Mouse (Mus musculus) v-Abl transformed pro-B cells (cell line): ENCODE results near the gene Phc2.

Experiments used
- in situ Hi-C, 2 experiments: fragments of 400-800 bp; cut with MboI; formaldehyde crosslinking; loops; one replicate each; pipeline ENCODE4 v1.15.1; 2025; ENCODE audit not compliant: unreplicated experiment in 2 of 2

The Phc2 gene

DNA sequence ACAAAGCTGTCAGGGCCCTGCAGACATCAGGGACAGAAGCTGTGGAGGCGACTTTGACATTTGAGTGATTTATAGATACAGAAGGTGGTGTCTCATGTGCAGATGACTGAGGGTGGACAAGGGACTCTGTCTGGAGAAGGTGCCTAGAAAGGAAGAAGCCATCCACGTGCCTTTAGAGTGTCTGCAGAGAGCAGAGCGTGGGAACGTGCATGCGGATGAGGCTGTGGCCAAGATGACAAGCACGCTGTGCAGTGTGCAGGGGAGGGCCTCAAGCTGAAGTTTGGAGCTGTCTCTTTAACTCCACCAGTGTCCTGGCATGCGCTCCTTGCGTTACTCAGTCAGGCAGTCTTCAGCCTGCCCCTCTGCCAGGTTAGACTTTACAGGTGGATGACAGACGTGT, 34.5 kb downstream of the Phc2 start:
- in situ Hi-C loops: no loop called here

DNA sequence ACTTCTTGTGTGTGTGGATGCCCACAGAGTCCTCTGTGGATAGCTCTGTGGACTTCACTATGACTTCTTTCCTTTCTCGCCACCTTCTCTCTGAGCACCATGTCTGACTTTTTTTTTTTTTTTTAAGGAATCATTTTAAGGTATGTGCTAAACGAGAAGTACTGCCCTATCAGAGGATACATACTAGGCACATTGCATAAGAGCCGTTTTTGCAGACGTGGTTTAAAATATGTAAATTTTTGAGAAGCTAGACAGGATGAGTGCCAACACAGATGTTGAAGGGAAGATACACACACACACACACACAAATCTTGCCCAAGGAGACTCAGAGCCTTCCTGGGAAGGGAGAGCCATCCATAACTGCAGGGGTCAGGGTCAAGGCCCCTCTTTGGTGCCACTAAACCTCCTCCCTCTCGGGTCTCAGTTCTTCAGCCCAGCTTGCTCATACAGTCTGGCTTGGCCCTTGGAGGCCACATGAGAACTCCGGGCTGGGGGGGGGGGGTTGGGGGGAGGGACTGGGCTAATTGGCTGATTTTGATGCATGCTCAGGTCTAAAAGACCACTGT, 35.3 kb downstream of the Phc2 start:
- in situ Hi-C loops: no loop called here

DNA sequence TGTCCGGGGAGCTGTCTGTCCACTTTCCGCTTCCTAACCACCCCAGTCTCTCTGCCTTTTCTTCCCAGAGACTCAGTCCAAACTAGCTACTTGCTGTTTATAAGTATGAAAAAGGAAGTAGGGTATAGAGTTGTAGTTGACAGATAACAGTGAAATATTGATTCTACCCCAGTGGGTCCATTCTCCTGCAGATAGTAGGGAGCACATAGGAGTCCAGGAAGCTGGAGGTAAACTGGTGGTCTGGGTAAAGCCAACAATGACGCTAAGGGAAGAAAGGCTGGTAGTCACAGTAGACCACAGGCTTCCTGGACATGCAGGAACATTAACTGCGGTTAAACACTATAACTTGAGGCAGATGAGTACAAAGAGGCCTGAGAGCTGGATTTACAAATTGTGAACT, 36.7 kb downstream of the Phc2 start:
- in situ Hi-C loops: no loop called here

DNA sequence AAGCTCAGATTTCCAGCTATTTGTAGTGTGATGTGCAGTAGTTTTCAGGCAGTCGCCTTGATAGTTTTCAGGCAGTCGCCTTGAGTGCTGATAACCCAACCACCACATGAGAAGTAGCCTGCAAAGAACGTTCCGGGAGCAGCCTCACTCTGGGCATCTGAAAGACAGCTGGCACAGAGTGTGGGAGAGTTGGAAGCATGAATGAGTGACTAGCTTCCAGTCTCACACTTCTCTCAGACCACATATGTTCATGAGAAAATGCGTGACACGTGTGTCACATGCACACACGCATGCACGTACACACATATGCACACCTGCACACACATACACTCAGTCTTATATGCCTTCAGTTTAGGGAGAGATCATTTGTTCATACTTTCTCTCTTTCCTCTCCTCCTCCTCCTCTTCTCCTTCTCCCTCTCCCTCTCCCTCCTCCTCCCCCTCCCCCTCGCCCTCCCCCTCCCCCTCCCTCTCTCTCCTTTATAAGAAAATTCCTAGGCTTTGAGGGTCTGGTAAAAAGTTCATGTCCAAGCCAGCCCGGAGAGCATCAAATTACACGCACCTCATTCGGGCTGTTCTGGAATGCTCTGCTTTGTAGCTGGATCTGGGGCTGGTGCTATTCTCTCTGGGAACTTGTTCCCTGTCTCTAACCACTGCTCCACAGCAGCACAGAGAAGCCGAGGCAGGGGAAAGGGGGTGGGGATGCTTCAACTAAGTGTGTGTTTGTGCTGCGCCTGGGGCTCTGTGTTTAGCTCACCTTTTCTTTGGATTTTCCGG, 37.8 kb downstream of the Phc2 start:
- in situ Hi-C loops: no loop called here

DNA sequence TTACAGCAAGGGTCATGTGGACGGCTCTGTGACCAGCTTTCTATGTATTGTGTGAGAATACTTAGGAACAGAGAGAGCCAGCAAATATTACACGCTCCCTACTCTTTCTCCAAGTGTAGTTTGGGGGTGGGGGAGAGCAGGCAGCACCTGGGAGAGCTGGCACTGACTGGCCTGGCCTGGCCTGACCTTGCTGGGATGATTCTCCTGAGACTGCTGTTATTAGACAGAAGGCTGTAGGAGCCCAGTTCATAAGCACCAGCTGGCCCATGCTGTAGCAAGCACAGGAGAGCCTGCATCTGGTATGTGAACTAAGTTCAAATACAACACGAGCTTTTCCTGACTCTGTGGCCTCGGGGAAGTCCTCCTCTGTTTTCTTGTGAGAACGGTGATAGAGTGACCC, 38.7 kb downstream of the Phc2 start:
- in situ Hi-C loops: no loop called here

DNA sequence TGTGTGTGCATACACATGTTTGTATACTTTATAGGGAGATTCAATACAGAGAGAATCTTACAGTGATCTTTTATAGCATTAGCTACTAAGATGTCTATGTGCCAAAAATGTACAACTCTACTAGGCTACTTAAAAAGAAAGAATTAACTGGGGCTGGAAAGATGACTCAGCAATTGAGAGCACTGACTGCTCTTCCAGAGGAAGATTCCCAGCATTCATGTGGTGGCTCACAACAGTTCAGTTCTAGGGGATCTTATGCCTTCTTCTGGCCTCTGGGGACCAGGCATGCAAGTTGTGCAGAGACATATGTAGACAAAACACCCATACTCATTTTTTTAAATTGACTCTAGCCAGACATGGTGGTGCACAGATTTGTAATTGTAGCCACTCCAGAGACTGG, 39.8 kb downstream of the Phc2 start:
- in situ Hi-C loops: no loop called here

DNA sequence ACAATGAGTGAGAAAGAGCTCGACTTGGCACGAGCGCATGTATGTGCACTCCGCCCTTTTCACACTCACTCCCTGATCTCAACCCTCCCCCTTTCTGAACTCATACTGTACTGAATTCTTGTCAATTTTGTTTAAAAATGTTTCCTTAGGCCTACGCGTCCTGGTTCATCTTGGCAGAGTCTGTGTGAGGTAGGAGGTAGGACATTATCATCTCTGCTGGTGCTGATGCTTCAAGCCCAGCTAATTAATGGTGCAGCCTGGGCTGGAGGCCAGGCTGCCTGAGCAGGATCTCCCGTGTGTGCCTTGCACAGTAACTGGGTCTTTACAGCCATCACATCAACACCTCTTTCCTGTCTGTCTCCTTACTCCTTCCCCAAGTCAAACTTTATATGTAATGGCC, 40.6 kb downstream of the Phc2 start:
- in situ Hi-C loops: loop anchor here in 1 of 2 experiments (5.0 kb wide), 1 partner anchor 78 kb away; the partner anchor contains the start of gene Tlr12

DNA sequence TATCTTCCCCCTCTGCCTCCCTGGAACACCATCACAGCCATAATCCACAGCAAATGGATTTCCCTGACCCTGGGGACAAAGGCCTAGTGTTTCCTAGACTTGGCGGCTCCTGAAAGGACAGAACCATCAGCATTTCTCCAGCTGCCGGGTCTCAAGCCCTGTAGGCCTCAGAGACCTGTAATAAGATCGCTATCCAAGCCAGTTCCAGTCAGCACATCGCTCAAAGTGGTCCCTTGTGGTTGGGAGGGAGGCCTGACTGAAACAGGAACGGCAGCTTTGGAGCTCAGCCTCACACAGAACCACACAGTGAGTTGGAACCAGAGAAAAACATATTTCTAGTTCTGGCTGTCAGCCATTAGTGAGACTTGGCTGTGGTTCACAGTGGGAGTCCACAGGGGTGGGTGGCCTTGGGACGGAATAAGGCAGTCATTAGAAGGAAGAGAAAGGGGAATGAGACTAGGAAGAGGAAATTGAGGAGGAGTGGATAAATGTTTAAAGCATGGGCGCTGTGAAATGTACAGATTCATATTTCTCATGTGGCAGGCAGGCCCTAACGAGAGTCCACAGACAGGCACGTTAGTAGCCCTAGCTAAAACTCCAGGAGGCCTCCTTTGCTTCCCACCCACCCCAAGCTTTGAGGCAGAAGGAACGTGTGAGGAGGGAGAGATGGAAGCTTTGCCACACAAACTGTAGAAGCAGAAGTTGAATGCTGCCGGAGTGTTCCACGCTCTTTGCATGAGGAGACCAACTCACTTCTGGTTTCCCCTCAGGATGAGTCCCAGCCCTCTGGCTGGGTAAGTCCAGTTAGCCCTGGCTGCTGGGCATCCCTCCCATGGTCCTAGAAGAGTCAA, 43.7 kb downstream of the Phc2 start:
- in situ Hi-C loops: loop anchor here in 1 of 2 experiments (5.0 kb wide), 1 partner anchor 81 kb away; the partner anchor contains the start of gene Tlr12

DNA sequence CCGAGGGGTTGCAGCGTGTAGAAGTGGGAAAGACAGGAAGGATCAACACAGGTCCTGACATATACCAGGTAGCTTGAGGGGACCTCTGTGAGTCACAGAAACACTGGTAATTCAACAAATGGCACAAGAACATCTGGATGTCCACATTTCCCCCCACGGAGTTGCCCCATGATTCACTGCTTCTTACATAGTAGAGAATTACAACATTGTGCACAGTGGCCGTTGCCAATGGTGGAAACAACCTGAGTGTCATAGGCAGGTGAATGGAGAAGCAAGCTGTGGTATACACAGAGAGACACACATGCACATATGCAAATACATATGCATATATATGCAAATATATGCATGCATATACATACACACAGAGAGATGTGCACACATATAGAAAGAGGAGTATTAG, 45.4 kb downstream of the Phc2 start:
- in situ Hi-C loops: loop anchor here (5.0 to 25.0 kb wide), 2 partner anchors 83 to 387 kb away; partner anchors contain the start of gene Tlr12 (in 1 of the 2)

DNA sequence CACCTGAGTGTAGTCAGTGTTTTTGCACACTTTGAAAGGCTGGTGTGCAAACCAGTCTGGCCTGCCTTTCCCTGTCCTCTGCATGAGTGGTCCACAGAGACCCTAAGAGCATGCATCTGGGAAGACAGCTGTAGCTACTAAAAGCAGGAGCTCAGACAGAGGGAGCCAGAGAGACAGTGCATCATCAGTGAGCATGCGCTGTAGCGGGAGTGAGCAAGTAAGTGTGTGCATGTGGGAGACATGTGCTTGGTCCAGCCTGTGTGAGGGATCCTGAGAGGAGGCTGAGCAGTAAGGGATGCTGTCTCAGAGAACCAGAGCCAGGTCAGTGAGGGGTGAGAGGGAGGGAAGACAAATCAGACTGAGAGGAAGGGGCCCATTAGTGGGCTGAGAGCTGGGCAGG, 46.0 kb downstream of the Phc2 start:
- in situ Hi-C loops: loop anchor here (25.0 kb wide), 1 partner anchor 387 kb away; no protein-coding TSS in a partner anchor

DNA sequence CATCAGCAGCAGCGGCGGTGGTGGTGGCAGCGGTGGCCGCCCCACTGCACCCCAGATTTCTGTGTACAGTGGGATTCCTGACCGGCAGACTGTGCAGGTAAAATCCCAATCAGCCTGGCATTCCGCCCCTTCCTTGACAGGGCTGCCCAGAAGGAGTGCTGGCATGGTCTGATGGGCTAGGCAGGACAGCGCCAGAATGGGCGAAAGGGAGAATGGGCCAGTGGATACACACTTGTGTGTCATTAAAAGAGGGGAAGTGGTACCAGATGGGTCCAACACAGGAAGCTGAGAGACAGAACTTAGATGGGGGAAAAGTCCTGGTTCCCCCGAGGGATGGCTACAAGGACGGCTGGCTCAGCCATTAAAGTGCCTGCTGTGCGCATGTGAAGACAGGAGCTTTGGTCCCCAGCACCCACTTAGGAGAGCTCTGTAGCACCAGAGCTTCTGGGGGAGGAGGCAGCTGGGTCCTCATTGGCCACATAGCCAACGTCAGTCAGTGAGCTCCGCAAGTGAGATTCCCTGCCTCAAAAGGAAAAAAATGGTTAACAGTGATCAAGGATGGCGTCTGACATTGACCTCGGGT, 50.7 kb downstream of the Phc2 start:
- in situ Hi-C loops: loop anchor here (25.0 kb wide), 1 partner anchor 382 kb away; no protein-coding TSS in a partner anchor

DNA sequence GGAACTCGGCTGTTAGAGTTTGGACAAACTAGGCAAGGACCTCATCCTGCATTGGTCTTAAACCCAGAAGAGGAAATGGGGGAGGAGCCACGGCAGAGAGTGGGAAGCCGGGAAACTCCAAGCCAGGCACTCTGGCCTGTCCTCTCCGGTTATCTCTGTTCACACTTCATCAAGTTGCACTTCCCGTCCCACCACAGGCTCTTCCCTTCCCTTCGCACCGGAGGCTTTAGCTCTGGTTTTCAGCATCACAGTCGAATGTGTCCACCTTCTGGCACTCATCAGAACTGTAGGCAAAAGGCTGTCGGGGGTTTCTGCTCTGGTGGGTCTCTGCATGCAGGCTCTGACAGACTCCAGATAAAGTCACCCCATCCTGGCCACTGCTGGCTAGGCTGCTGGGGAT, 52.1 kb downstream of the Phc2 start:
- in situ Hi-C loops: loop anchor here (25.0 kb wide), 1 partner anchor 381 kb away; no protein-coding TSS in a partner anchor

DNA sequence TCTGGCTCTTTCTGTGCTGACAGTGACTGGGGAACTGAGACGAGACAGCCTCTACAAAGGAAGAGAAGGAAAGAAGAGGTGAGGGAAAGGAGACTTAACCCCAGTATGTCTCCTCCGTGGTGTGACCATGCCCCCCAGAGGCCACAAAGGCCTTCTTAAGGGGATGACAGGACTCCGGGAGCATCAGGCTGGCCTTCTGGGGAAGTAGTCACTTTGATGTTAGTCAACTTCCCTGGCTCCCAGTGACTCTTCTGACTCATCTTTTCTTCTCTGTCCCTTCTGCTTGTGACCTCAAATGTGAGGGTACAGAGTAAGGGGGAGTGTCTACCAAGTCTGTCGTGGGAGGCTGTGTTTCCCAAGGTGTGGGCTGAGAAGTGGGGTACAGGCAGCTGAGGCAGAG, 52.9 kb downstream of the Phc2 start:
- in situ Hi-C loops: loop anchor here (25.0 kb wide), 1 partner anchor 380 kb away; no protein-coding TSS in a partner anchor

DNA sequence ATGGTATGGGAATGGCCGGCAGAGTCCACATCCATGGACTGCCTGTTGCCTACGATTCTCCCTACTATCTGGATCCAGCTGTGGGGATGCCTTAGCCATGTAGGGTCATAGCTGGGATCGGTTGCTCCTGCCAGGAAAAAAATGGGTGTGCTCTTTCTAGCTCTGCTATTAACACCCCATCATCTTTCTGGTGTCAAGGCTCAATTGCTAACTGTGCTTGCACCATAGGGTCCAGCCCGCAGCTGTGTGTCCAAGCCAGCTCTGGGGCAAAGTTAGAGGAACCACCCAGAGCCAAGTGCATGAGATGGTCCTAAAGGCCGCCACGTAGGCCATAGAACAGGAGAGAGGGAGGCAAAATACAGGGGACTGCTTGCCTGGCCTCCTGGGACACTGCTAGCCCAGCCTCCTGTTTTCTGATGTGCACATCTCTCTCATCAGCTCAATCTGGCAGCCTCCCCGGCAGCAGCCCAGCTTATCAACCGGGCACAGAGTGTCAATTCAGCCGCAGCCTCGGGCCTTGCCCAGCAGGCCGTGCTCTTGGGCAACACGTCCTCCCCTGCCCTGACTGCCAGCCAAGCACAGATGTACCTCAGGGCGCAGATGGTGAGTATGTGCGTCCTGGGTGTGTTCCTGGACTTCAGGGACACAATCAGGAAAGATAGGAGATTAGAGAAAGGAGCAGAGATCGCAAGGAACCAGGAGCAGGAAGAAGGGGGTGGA, 54.7 kb downstream of the Phc2 start:
- in situ Hi-C loops: loop anchor here (25.0 kb wide), 1 partner anchor 378 kb away; no protein-coding TSS in a partner anchor

DNA sequence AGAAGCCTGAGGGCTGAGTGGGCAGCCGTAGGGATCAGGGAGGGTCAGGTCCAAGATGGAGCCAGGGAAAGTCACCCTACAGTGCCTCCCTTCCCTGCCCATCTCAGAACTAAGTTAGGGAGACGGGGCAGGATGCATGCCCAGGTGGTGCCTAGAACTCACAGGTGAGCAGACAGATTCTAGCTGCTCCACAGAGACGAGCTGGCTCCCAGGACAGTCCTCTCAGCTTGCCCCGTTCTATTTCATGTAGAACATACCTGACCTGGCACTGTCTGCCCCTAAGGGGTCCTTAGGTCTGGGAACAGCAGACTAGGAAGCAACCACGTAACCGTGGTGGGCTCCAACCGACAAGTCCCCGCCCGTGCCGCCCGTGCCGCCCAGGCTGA, 55.3 kb downstream of the Phc2 start:
- in situ Hi-C loops: loop anchor here (5.0 to 25.0 kb wide), 5 partner anchors 68 to 378 kb away; partner anchors contain the start of gene Zscan20 (in 1 of the 2)

DNA sequence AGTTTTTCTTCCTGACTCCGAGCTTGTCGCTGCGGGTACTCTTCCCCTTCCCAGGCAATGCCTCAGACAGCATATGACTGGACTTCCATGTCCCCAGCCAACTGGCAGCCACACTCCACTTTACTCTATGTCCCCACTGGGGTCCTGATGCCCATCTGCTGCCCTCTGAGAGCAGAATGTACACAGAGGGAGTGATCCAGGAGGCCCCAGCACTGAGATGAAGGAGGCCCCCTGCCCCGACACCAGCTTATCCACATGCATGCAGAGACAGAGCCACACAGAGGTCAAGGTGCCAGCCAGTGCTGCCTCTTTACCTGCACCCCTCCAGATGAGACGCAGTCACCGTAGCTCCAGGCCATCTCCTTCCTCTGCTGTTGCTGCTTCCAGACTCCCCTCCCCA, 55.8 kb downstream of the Phc2 start:
- in situ Hi-C loops: loop anchor here (5.0 to 25.0 kb wide), 5 partner anchors 67 to 377 kb away; partner anchors contain the start of gene Zscan20 (in 1 of the 2)

DNA sequence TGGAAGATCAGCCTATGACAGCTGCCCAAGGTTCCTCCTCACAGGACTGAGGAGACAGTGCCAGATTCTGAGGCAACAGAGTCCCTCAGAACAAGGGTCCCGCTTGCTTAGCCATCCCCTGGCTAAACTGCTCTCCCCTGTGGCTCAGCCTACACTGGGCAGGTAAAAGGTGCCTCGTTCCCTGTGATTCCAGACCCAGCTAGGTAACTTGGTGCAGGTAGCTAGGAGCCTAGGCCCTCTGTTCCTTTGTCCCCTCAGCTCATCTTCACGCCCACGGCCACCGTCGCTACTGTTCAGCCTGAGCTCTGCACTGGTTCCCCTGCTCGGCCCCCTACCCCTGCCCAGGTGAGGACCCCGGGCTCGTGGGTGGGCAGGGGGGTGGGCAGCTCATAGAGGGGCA, 56.3 kb downstream of the Phc2 start:
- in situ Hi-C loops: loop anchor here (5.0 to 25.0 kb wide), 5 partner anchors 67 to 377 kb away; partner anchors contain the start of gene Zscan20 (in 1 of the 2)

DNA sequence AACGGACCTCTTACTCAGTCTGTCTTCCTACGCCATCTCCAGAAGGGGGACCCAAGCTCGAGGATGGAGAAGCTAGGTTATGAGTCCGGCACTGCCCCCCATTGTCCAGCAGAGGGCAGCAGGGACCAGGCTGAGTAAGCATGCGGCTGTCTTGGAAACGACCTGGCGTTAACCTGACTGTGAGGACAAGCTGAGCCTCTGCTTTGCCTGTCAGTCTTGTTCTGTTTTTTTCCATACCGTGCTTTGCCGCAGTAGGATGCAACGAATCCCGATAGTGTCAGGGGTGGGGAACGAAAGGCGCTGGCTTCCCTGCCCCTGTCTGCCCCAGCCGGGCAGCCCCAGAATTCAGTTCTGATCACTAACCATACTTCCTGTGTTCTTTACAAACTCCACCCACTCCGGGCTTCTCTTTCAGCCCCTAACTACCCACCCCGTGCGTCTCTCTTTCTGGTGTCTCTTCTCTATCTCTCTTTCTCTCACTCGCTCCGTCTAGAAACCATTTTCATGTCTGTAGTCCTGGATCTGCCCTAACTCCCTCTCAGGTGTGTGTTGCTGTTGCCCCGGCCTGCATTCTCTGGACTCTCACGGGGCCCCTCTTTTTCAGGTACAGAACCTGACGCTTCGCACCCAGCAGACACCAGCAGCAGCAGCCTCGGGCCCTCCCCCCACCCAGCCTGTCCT, 57.1 kb downstream of the Phc2 start:
- in situ Hi-C loops: loop anchor here (5.0 to 25.0 kb wide), 5 partner anchors 66 to 376 kb away; partner anchors contain the start of gene Zscan20 (in 1 of the 2)

DNA sequence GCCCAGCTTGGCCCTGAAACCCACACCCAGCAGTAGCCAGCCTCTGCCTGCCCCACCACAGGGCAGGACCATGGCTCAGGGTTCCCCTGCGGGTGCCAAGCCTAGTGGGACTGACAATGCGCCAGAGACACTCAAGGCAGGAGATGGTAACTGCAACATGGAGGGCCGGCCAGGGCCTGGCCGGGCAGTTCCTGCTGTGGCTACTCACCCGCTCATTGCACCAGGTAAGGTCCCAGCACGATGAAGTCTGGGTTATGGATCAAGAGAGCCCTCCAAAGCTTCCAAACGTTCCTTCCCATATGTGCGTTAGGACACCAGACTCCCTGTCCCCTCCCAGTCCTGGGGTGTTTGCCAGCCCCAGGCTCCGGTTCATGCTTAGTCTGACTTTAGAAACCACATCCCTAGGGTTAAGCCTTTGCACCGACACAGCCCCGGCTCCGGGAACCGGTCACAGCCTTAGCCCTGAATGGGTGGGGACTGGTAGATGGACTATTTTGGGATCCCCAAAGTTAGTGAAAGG, 57.7 kb downstream of the Phc2 start:
- in situ Hi-C loops: loop anchor here (5.0 to 25.0 kb wide), 5 partner anchors 65 to 375 kb away; partner anchors contain the start of gene Zscan20 (in 1 of the 2)
